Mouse (Mus musculus) heart, embryonic 15.5 days (tissue): Measurements from ENCODE around the gene Eaf2. TPM values are rescaled to one million over a fixed set of nuclear protein-coding genes. Genes with fewer than 3 reads are reported as not detected.

ENCODE experiments used
- ATAC-seq: fragments of 200-750 bp; cut with Nextera tagmentation; replicated peaks from 2 replicates; pipeline ENCODE4 v1.8.0; 2017; ENCODE audit warnings: low read depth, moderate TSS enrichment; ENCODE audit not compliant: insufficient number of reproducible peaks, insufficient read depth, low FRiP score
- H3K27ac ChIP-seq: fragments of 300-500 bp; sonication (generic); 2 replicates; pipeline ENCODE4 v1.5.1; 2015; ENCODE audit warnings: mild to moderate bottlenecking, inconsistent platforms
- H3K27me3 ChIP-seq: fragments of 300-500 bp; sonication (generic); 2 replicates; pipeline ENCODE4 v1.6.1; 2015; ENCODE audit warnings: inconsistent platforms
- H3K36me3 ChIP-seq: fragments of 300-500 bp; sonication (generic); 2 replicates; pipeline ENCODE4 v1.6.1; 2015; ENCODE audit warnings: mild to moderate bottlenecking, inconsistent platforms
- H3K4me1 ChIP-seq: fragments of 300-500 bp; sonication (generic); replicated peaks from 2 replicates; pipeline ENCODE4 v1.6.1; 2015; ENCODE audit warnings: inconsistent platforms
- H3K4me2 ChIP-seq: fragments of 300-500 bp; sonication (generic); 2 replicates; pipeline ENCODE4 v1.6.1; 2015; ENCODE audit warnings: inconsistent platforms, mild to moderate bottlenecking, moderate library complexity
- H3K4me3 ChIP-seq: fragments of 300-500 bp; sonication (generic); 2 replicates; pipeline ENCODE4 v1.5.1; 2015; ENCODE audit warnings: mild to moderate bottlenecking, inconsistent platforms
- H3K9ac ChIP-seq: fragments of 300-500 bp; sonication (generic); 2 replicates; pipeline ENCODE4 v1.6.1; 2015; ENCODE audit warnings: mild to moderate bottlenecking, inconsistent platforms
- H3K9me3 ChIP-seq: fragments of 300-500 bp; sonication (generic); replicated peaks from 2 replicates; pipeline ENCODE4 v1.6.1; 2016; ENCODE audit warnings: inconsistent platforms
- WGBS: fragments of 180-500 bp; shearing (Covaris S2); methylation state at CpG from one replicate; pipeline ENCODE4 v1.1.7; 2015; ENCODE audit warnings: mixed read lengths; 5-methylcytosine and 5-hydroxymethylcytosine counted together
- polyA plus RNA-seq: library from polyadenylated mRNA; unstranded; fragments of >200 nt; fragmentation: Nextera tagmentation; extraction: Ambion mirVana; gene quantifications from 2 replicates; pipeline ENCODE4 v1.2.1, GENCODE M21; 2015

The Eaf2 gene
- polyA plus RNA-seq, 1 experiment from 2014 or later: 0.47 TPM

GRCm38 (mm10) chr16:36828820-36829219 lies 46.0 kb downstream of the Eaf2 start:
- WGBS: 8% methylated on average over 11 of the region's 11 CpGs
- Histone ChIP-seq H3K27ac (no peak overlapping the region; the same call in 1 of the 2 replicates), H3K36me3 (no peaks in the 10 kb centered on the region), H3K4me2 (peak overlapping the region; percentile 92), H3K9ac (peak overlapping the region; percentile 96), H3K4me1 (peaks cover 9% of the 10 kb centered on the region; the same call in 1 of the 2 replicates), H3K4me3 (peak overlapping the region; percentile 99), H3K9me3 (no peaks in the 10 kb centered on the region), H3K27me3 (peaks cover 3% of the 10 kb centered on the region; the same call in 1 of the 2 replicates)
- peak; percentile 6; the same call in 1 of the 2 replicates for ATAC-seq

GRCm38 (mm10) chr16:36828054-36828786 lies 46.6 kb downstream of the Eaf2 start, which contains the start of gene Iqcb1:
Gene Iqcb1 (plus strand): TSS chr16:36828385.
- peak within 1 kb of the TSS; percentile 54 for H3K27ac ChIP-seq
- H3K36me3 ChIP-seq: no peaks in the 10 kb centered on the region
- H3K4me3 ChIP-seq: peak within 1 kb of the TSS; percentile 99
- peak within 1 kb of the TSS; percentile 96 for H3K9ac ChIP-seq
- under 1% methylated on average over 55 of the region's 64 CpGs for WGBS
- H3K9me3 ChIP-seq: no peaks in the 10 kb centered on the region
- peaks cover 3% of the 10 kb centered on the region; the same call in 1 of the 2 replicates for H3K27me3 ChIP-seq
- H3K4me2 ChIP-seq: peak within 1 kb of the TSS; percentile 92
- ATAC-seq: peak; percentile 98
- peaks cover 9% of the 10 kb centered on the region; the same call in 1 of the 2 replicates for H3K4me1 ChIP-seq

GRCm38 (mm10) chr16:36827611-36828053 lies 47.2 kb downstream of the Eaf2 start:
- Histone ChIP-seq H3K36me3 (no peaks in the 10 kb centered on the region), H3K4me3 (peak overlapping the region; percentile 99), H3K27ac (no peak overlapping the region), H3K9me3 (no peaks in the 10 kb centered on the region), H3K4me2 (peak overlapping the region; percentile 92), H3K27me3 (peaks cover 3% of the 10 kb centered on the region; the same call in 1 of the 2 replicates), H3K4me1 (peaks cover 9% of the 10 kb centered on the region; the same call in 1 of the 2 replicates), H3K9ac (peak overlapping the region; percentile 96)
- peak; percentile 16; the same call in 1 of the 2 replicates for ATAC-seq
- WGBS: 6% methylated on average over 11 of the region's 11 CpGs

GRCm38 (mm10) chr16:36821474-36821873 lies 53.3 kb downstream of the Eaf2 start:
- Histone ChIP-seq H3K36me3 (no peaks in the 10 kb centered on the region), H3K4me2 (no peak overlapping the region), H3K27ac (no peak overlapping the region), H3K9ac (no peak overlapping the region), H3K4me3 (no peak overlapping the region), H3K27me3 (no peaks in the 10 kb centered on the region), H3K9me3 (no peaks in the 10 kb centered on the region), H3K4me1 (no peaks in the 10 kb centered on the region)
- no peak for ATAC-seq
- 6% methylated on average over 3 of the region's 3 CpGs for WGBS

- Histone ChIP-seq H3K4me2 (no peak overlapping the region), H3K27me3 (no peaks in the 10 kb centered on the region), H3K4me3 (no peak overlapping the region), H3K36me3 (no peaks in the 10 kb centered on the region), H3K9me3 (no peaks in the 10 kb centered on the region), H3K4me1 (no peaks in the 10 kb centered on the region), H3K27ac (no peak overlapping the region), H3K9ac (no peak overlapping the region)
- 45% methylated on average over 3 of the region's 3 CpGs for WGBS
- ATAC-seq: no peak
Observed at GRCm38 (mm10) chr16:36820747-36821146, 54.1 kb downstream of the Eaf2 start.

- Histone ChIP-seq H3K36me3 (no peaks in the 10 kb centered on the region), H3K9me3 (no peaks in the 10 kb centered on the region), H3K4me1 (no peaks in the 10 kb centered on the region), H3K27me3 (no peaks in the 10 kb centered on the region), H3K9ac (no peak overlapping the region), H3K4me3 (no peak overlapping the region), H3K27ac (no peak overlapping the region), H3K4me2 (no peak overlapping the region)
- ATAC-seq: no peak
- WGBS: 61% methylated on average over 6 of the region's 6 CpGs
Observed at GRCm38 (mm10) chr16:36820016-36820415, 54.8 kb downstream of the Eaf2 start.

GRCm38 (mm10) chr16:36817321-36817926 lies 57.4 kb downstream of the Eaf2 start:
- ATAC-seq: peak; percentile 64
- WGBS: 17% methylated on average over 7 of the region's 7 CpGs
- H3K4me1 ChIP-seq: no peaks in the 10 kb centered on the region

GRCm38 (mm10) chr16:36816916-36817315 lies 57.9 kb downstream of the Eaf2 start:
- no peak overlapping the region for H3K4me3 ChIP-seq
- no peaks in the 10 kb centered on the region for H3K4me1 ChIP-seq
- H3K27ac ChIP-seq: no peak overlapping the region
- H3K4me2 ChIP-seq: no peak overlapping the region
- no peak overlapping the region for H3K9ac ChIP-seq
- ATAC-seq: no peak
- no peaks in the 10 kb centered on the region for H3K36me3 ChIP-seq
- no peaks in the 10 kb centered on the region for H3K9me3 ChIP-seq
- H3K27me3 ChIP-seq: no peaks in the 10 kb centered on the region

More at GRCm38 (mm10) chr16:36817321-36817926, 57.4 kb downstream of the Eaf2 start:
- Histone ChIP-seq H3K4me2 (no peak overlapping the region), H3K9me3 (no peaks in the 10 kb centered on the region), H3K36me3 (no peaks in the 10 kb centered on the region), H3K4me3 (no peak overlapping the region), H3K27me3 (no peaks in the 10 kb centered on the region), H3K9ac (no peak overlapping the region), H3K27ac (no peak overlapping the region)

- no peak for ATAC-seq
- Histone ChIP-seq H3K9ac (no peak overlapping the region), H3K4me2 (no peak overlapping the region), H3K27me3 (no peaks in the 10 kb centered on the region), H3K4me3 (no peak overlapping the region), H3K4me1 (no peaks in the 10 kb centered on the region), H3K36me3 (no peaks in the 10 kb centered on the region), H3K9me3 (no peaks in the 10 kb centered on the region), H3K27ac (no peak overlapping the region)
- 46% methylated on average over 3 of the region's 3 CpGs for WGBS
Observed at GRCm38 (mm10) chr16:36813680-36814079, 61.1 kb downstream of the Eaf2 start.

GRCm38 (mm10) chr16:36808616-36809015 lies 66.2 kb downstream of the Eaf2 start:
- H3K9ac ChIP-seq: no peak overlapping the region
- H3K9me3 ChIP-seq: no peaks in the 10 kb centered on the region
- H3K36me3 ChIP-seq: no peaks in the 10 kb centered on the region
- no peak for ATAC-seq
- no peak overlapping the region for H3K4me3 ChIP-seq
- H3K27me3 ChIP-seq: no peaks in the 10 kb centered on the region
- no peak overlapping the region for H3K27ac ChIP-seq
- no peak overlapping the region for H3K4me2 ChIP-seq
- no peaks in the 10 kb centered on the region for H3K4me1 ChIP-seq
- 86% methylated on average over 3 of the region's 3 CpGs for WGBS

- Histone ChIP-seq H3K4me1 (no peaks in the 10 kb centered on the region), H3K36me3 (no peaks in the 10 kb centered on the region), H3K9ac (no peak overlapping the region), H3K27ac (no peak overlapping the region), H3K4me2 (no peak overlapping the region), H3K9me3 (no peaks in the 10 kb centered on the region), H3K4me3 (no peak overlapping the region), H3K27me3 (no peaks in the 10 kb centered on the region)
- ATAC-seq: no peak
- 83% methylated on average over 3 of the region's 3 CpGs for WGBS
Observed at GRCm38 (mm10) chr16:36802361-36802760, 72.4 kb downstream of the Eaf2 start.
